Mouse (Mus musculus): ENCODE results near the gene Nkpd1. TPM values are rescaled to one million over a fixed set of nuclear protein-coding genes. Genes with fewer than 3 reads are reported as not detected.

Gene Nkpd1
- polyA plus RNA-seq, 1 experiment from 2014 or later = not detected

GRCm38 (mm10) chr7:19523757-19524419 lies 6.2 kb downstream of the Nkpd1 start:
- Histone ChIP-seq H3K4me2 (replicated peaks; ENCODE audit: low read depth, low read length) (peak overlapping the region; percentile 90), H3K4me3 (ENCODE audit: low read depth, low read length) (peak overlapping the region; percentile 37), H3K9me3 (ENCODE audit: control insufficient read depth, low read depth, low read length) (no peaks in the 10 kb centered on the region), H3K9ac (replicated peaks; ENCODE audit: low read depth, low read length) (peak overlapping the region; percentile 18; the same call in 1 of the 2 replicates), H3K36me3 (ENCODE audit: control insufficient read depth, insufficient read depth, low read length) (no peaks in the 10 kb centered on the region), H3K4me1 (ENCODE audit: control insufficient read depth, insufficient read depth, low read length) (peaks cover 17% of the 10 kb centered on the region), H3K27me3 (ENCODE audit: control insufficient read depth, insufficient read depth, low read length) (peaks cover 52% of the 10 kb centered on the region), H3K27ac (ENCODE audit: low read length) (no peak overlapping the region)
- ATAC-seq (ENCODE audit: insufficient number of reproducible peaks, insufficient read depth, low FRiP score, low read depth) = peak; percentile 44
- WGBS = 2% methylated on average over 64 of the region's 64 CpGs

GRCm38 (mm10) chr7:19524420-19525104 lies 6.9 kb downstream of the Nkpd1 start:
- Histone ChIP-seq H3K27ac (ENCODE audit: low read length) (no peak overlapping the region), H3K4me3 (ENCODE audit: low read depth, low read length) (peak overlapping the region; percentile 37), H3K9me3 (ENCODE audit: control insufficient read depth, low read depth, low read length) (no peaks in the 10 kb centered on the region), H3K9ac (replicated peaks; ENCODE audit: low read depth, low read length) (0 out of 2 replicates have a peak overlapping the region, but pooled peaks have one; percentile 18), H3K27me3 (ENCODE audit: control insufficient read depth, insufficient read depth, low read length) (peaks cover 47% of the 10 kb centered on the region), H3K4me1 (ENCODE audit: control insufficient read depth, insufficient read depth, low read length) (peaks cover 17% of the 10 kb centered on the region), H3K4me2 (replicated peaks; ENCODE audit: low read depth, low read length) (peak overlapping the region; percentile 90), H3K36me3 (ENCODE audit: control insufficient read depth, insufficient read depth, low read length) (peaks cover 3% of the 10 kb centered on the region; the same call in 1 of the 2 replicates)
- WGBS = 18% methylated on average over 24 of the region's 24 CpGs
- ATAC-seq (ENCODE audit: insufficient number of reproducible peaks, insufficient read depth, low FRiP score, low read depth) = no peak

GRCm38 (mm10) chr7:19525105-19525481 lies 7.5 kb downstream of the Nkpd1 start:
- Histone ChIP-seq H3K4me2 (replicated peaks; ENCODE audit: low read depth, low read length) (no peak overlapping the region), H3K4me3 (ENCODE audit: low read depth, low read length) (no peak overlapping the region), H3K4me1 (ENCODE audit: control insufficient read depth, insufficient read depth, low read length) (peaks cover 17% of the 10 kb centered on the region), H3K27me3 (ENCODE audit: control insufficient read depth, insufficient read depth, low read length) (peaks cover 44% of the 10 kb centered on the region), H3K9me3 (ENCODE audit: control insufficient read depth, low read depth, low read length) (no peaks in the 10 kb centered on the region), H3K27ac (ENCODE audit: low read length) (no peak overlapping the region), H3K9ac (replicated peaks; ENCODE audit: low read depth, low read length) (no peak overlapping the region), H3K36me3 (ENCODE audit: control insufficient read depth, insufficient read depth, low read length) (peaks cover 8% of the 10 kb centered on the region; the same call in 1 of the 2 replicates)
- no peak for ATAC-seq (ENCODE audit: insufficient number of reproducible peaks, insufficient read depth, low FRiP score, low read depth)
- WGBS = 65% methylated on average over 2 of the region's 2 CpGs

- H3K27me3 ChIP-seq (ENCODE audit: control insufficient read depth, insufficient read depth, low read length) = no peaks in the 10 kb centered on the region
- H3K9ac ChIP-seq (replicated peaks; ENCODE audit: low read depth, low read length) = no peak overlapping the region
- no peak for ATAC-seq (ENCODE audit: insufficient number of reproducible peaks, insufficient read depth, low FRiP score, low read depth)
- H3K36me3 ChIP-seq (ENCODE audit: control insufficient read depth, insufficient read depth, low read length) = peaks cover 58% of the 10 kb centered on the region
- H3K4me1 ChIP-seq (ENCODE audit: control insufficient read depth, insufficient read depth, low read length) = no peaks in the 10 kb centered on the region
- H3K27ac ChIP-seq (ENCODE audit: low read length) = no peak overlapping the region
- WGBS = 74% methylated on average over 10 of the region's 10 CpGs
- H3K9me3 ChIP-seq (ENCODE audit: control insufficient read depth, low read depth, low read length) = no peaks in the 10 kb centered on the region
- H3K4me3 ChIP-seq (ENCODE audit: low read depth, low read length) = no peak overlapping the region
- no peak overlapping the region for H3K4me2 ChIP-seq (replicated peaks; ENCODE audit: low read depth, low read length)
These were observed 13.4 kb downstream of the Nkpd1 start for GRCm38 (mm10) chr7:19531077-19531476.

GRCm38 (mm10) chr7:19532240-19532639 lies 14.6 kb downstream of the Nkpd1 start:
- H3K4me3 ChIP-seq (ENCODE audit: low read depth, low read length) = no peak overlapping the region
- H3K36me3 ChIP-seq (ENCODE audit: control insufficient read depth, insufficient read depth, low read length) = peaks cover 58% of the 10 kb centered on the region
- H3K4me2 ChIP-seq (replicated peaks; ENCODE audit: low read depth, low read length) = no peak overlapping the region
- no peak overlapping the region for H3K27ac ChIP-seq (ENCODE audit: low read length)
- WGBS = 82% methylated on average over 14 of the region's 14 CpGs
- H3K9ac ChIP-seq (replicated peaks; ENCODE audit: low read depth, low read length) = no peak overlapping the region
- no peaks in the 10 kb centered on the region for H3K4me1 ChIP-seq (ENCODE audit: control insufficient read depth, insufficient read depth, low read length)
- no peaks in the 10 kb centered on the region for H3K27me3 ChIP-seq (ENCODE audit: control insufficient read depth, insufficient read depth, low read length)
- H3K9me3 ChIP-seq (ENCODE audit: control insufficient read depth, low read depth, low read length) = no peaks in the 10 kb centered on the region
- no peak for ATAC-seq (ENCODE audit: insufficient number of reproducible peaks, insufficient read depth, low FRiP score, low read depth)

GRCm38 (mm10) chr7:19534676-19535075 lies 17.0 kb downstream of the Nkpd1 start:
- Histone ChIP-seq H3K4me2 (replicated peaks; ENCODE audit: low read depth, low read length) (no peak overlapping the region), H3K4me3 (ENCODE audit: low read depth, low read length) (no peak overlapping the region), H3K27ac (ENCODE audit: low read length) (no peak overlapping the region), H3K9ac (replicated peaks; ENCODE audit: low read depth, low read length) (no peak overlapping the region), H3K4me1 (ENCODE audit: control insufficient read depth, insufficient read depth, low read length) (no peaks in the 10 kb centered on the region), H3K9me3 (ENCODE audit: control insufficient read depth, low read depth, low read length) (no peaks in the 10 kb centered on the region), H3K36me3 (ENCODE audit: control insufficient read depth, insufficient read depth, low read length) (peaks cover 54% of the 10 kb centered on the region), H3K27me3 (ENCODE audit: control insufficient read depth, insufficient read depth, low read length) (no peaks in the 10 kb centered on the region)
- no peak for ATAC-seq (ENCODE audit: insufficient number of reproducible peaks, insufficient read depth, low FRiP score, low read depth)
- WGBS = 94% methylated on average over 10 of the region's 10 CpGs

- Histone ChIP-seq H3K4me2 (replicated peaks; ENCODE audit: low read depth, low read length) (no peak overlapping the region), H3K36me3 (ENCODE audit: control insufficient read depth, insufficient read depth, low read length) (no peaks in the 10 kb centered on the region), H3K4me1 (ENCODE audit: control insufficient read depth, insufficient read depth, low read length) (peaks cover 26% of the 10 kb centered on the region; the same call in 1 of the 2 replicates), H3K9ac (replicated peaks; ENCODE audit: low read depth, low read length) (no peak overlapping the region), H3K4me3 (ENCODE audit: low read depth, low read length) (no peak overlapping the region), H3K27ac (ENCODE audit: low read length) (no peak overlapping the region), H3K27me3 (ENCODE audit: control insufficient read depth, insufficient read depth, low read length) (no peaks in the 10 kb centered on the region), H3K9me3 (ENCODE audit: control insufficient read depth, low read depth, low read length) (no peaks in the 10 kb centered on the region)
- no peak for ATAC-seq (ENCODE audit: insufficient number of reproducible peaks, insufficient read depth, low FRiP score, low read depth)
- 80% methylated on average over 2 of the region's 2 CpGs for WGBS
These were observed 23.3 kb downstream of the Nkpd1 start for GRCm38 (mm10) chr7:19540771-19541566.

GRCm38 (mm10) chr7:19541681-19542154 lies 24.1 kb downstream of the Nkpd1 start:
- no peaks in the 10 kb centered on the region for H3K9me3 ChIP-seq (ENCODE audit: control insufficient read depth, low read depth, low read length)
- H3K27ac ChIP-seq (ENCODE audit: low read length) = no peak overlapping the region
- no peak overlapping the region for H3K4me2 ChIP-seq (replicated peaks; ENCODE audit: low read depth, low read length)
- peaks cover 33% of the 10 kb centered on the region for H3K4me1 ChIP-seq (ENCODE audit: control insufficient read depth, insufficient read depth, low read length)
- no peaks in the 10 kb centered on the region for H3K36me3 ChIP-seq (ENCODE audit: control insufficient read depth, insufficient read depth, low read length)
- H3K27me3 ChIP-seq (ENCODE audit: control insufficient read depth, insufficient read depth, low read length) = no peaks in the 10 kb centered on the region
- whole genome bisulfite sequencing = 76% methylated on average over 7 of the region's 7 CpGs
- no peak overlapping the region for H3K4me3 ChIP-seq (ENCODE audit: low read depth, low read length)
- no peak overlapping the region; the same call in 1 of the 2 replicates for H3K9ac ChIP-seq (replicated peaks; ENCODE audit: low read depth, low read length)
- ATAC-seq (ENCODE audit: insufficient number of reproducible peaks, insufficient read depth, low FRiP score, low read depth) = 0 out of 2 replicates have a peak, but pooled peaks have one; percentile 8
